Mouse (Mus musculus) cerebellum, postnatal 14 days (tissue): ENCODE measurements around the gene Nanos2.
A peak's percentile ranks its signal among the peaks of the same experiment; 100 is the strongest.

Source experiments
- DNase-seq, 2 experiments: peaks; one replicate each; pipeline ENCODE4 v3.0.0; 2021; ENCODE audit warnings: mixed read lengths in 2 of 2

The Nanos2 gene

GRCm38 (mm10) chr7:18987100-18987499 is at the start of gene Nanos2:
TSS of gene Nanos2 (plus strand) at chr7:18987400.
- no peak for DNase-seq

GRCm38 (mm10) chr7:18942376-18942775 is 44.8 kb upstream of the Nanos2 start:
- DNase-seq = peak; percentile 63 to 75

- no peak for DNase-seq
These were observed 44.4 kb upstream of the Nanos2 start for GRCm38 (mm10) chr7:18942815-18943214.

- no peak for DNase-seq
These were observed 39.0 kb upstream of the Nanos2 start for GRCm38 (mm10) chr7:18948151-18948550.

- peak; percentile 64 to 78 for DNase-seq
These were observed 37.2 kb upstream of the Nanos2 start for GRCm38 (mm10) chr7:18949781-18950522.

GRCm38 (mm10) chr7:18950523-18951315 is 36.5 kb upstream of the Nanos2 start:
- peak in 1 of 2 experiments; percentile 61 for DNase-seq

GRCm38 (mm10) chr7:18951397-18951796 is 35.8 kb upstream of the Nanos2 start:
- DNase-seq = no peak

- DNase-seq = peak; percentile 78 to 84
These were observed 29.4 kb upstream of the Nanos2 start for GRCm38 (mm10) chr7:18957569-18958383.

GRCm38 (mm10) chr7:18958384-18958766 is 28.8 kb upstream of the Nanos2 start:
- peak; percentile 55 for DNase-seq

GRCm38 (mm10) chr7:18959446-18959845 is 27.8 kb upstream of the Nanos2 start:
- DNase-seq = peak in 1 of 2 experiments; percentile 32

- no peak for DNase-seq
These were observed 24.9 kb upstream of the Nanos2 start for GRCm38 (mm10) chr7:18962171-18962792.

- DNase-seq = no peak
These were observed 24.4 kb upstream of the Nanos2 start for GRCm38 (mm10) chr7:18962795-18963194.

GRCm38 (mm10) chr7:18963294-18963843 is 23.8 kb upstream of the Nanos2 start:
- DNase-seq = peak in 1 of 2 experiments; percentile 30

GRCm38 (mm10) chr7:18965312-18965711 is 21.9 kb upstream of the Nanos2 start:
- DNase-seq = no peak

GRCm38 (mm10) chr7:18967603-18968002 is 19.6 kb upstream of the Nanos2 start:
- no peak for DNase-seq

- DNase-seq = peak in 1 of 2 experiments; percentile 48
These were observed 16.2 kb upstream of the Nanos2 start for GRCm38 (mm10) chr7:18970956-18971355.

GRCm38 (mm10) chr7:18978381-18978780 is 8.8 kb upstream of the Nanos2 start:
- no peak for DNase-seq

- no peak for DNase-seq
These were observed 697 bp upstream of the Nanos2 start for GRCm38 (mm10) chr7:18986503-18986902.

GRCm38 (mm10) chr7:18987747-18988146 is 547 bp downstream of the Nanos2 start:
- no peak for DNase-seq

GRCm38 (mm10) chr7:18988780-18989179 is 1.6 kb downstream of the Nanos2 start:
- DNase-seq = no peak

GRCm38 (mm10) chr7:18989995-18990394 is 2.8 kb downstream of the Nanos2 start:
- DNase-seq = peak; percentile 73 to 74

- peak; percentile 100 for DNase-seq
These were observed 3.5 kb downstream of the Nanos2 start, which contains the start of gene Mypop for GRCm38 (mm10) chr7:18990601-18991295. TSS of gene Mypop (plus strand) at chr7:18991245.
